Mouse (Mus musculus) midbrain, embryonic 14.5 days (tissue): ENCODE data around the gene Sec22c. TPM values are rescaled to one million over a fixed set of nuclear protein-coding genes. Genes with fewer than 3 reads are reported as not detected.

Experiments
- ATAC-seq: fragments of 200-750 bp; cut with Nextera tagmentation; 2 replicates; pipeline ENCODE4 v1.8.0; 2017; ENCODE audit warnings: moderate number of reproducible peaks, moderate library complexity; ENCODE audit not compliant: low FRiP score, low TSS enrichment
- DNase-seq: peaks from one replicate; pipeline ENCODE4 v3.0.0-alpha.2; 2015
- H3K27ac ChIP-seq: fragments of 300-500 bp; sonication (generic); replicated peaks from 2 replicates; pipeline ENCODE4 v1.5.1; 2014; ENCODE audit warnings: mild to moderate bottlenecking, low read depth, low read length, moderate library complexity
- H3K27me3 ChIP-seq: fragments of 300-500 bp; sonication (generic); 2 replicates; pipeline ENCODE4 v1.6.1; 2014; ENCODE audit warnings: low read length, control low read depth, mixed read lengths; ENCODE audit not compliant: control insufficient read depth, insufficient read depth
- H3K36me3 ChIP-seq: fragments of 300-500 bp; sonication (generic); 2 replicates; pipeline ENCODE4 v1.6.1; 2014; ENCODE audit warnings: low read length, control low read depth; ENCODE audit not compliant: control insufficient read depth, insufficient read depth
- H3K4me1 ChIP-seq: fragments of 300-500 bp; sonication (generic); 2 replicates; pipeline ENCODE4 v1.6.1; 2014; ENCODE audit warnings: mild to moderate bottlenecking, antibody characterized with exemption, low read length, control low read depth; ENCODE audit not compliant: control insufficient read depth, insufficient read depth
- H3K4me2 ChIP-seq: fragments of 300-500 bp; sonication (generic); 2 replicates; pipeline ENCODE4 v1.6.1; 2014; ENCODE audit warnings: mild to moderate bottlenecking, low read length, moderate library complexity
- H3K4me3 ChIP-seq: fragments of 300-500 bp; sonication (generic); replicated peaks from 2 replicates; pipeline ENCODE4 v1.5.1; 2014; ENCODE audit warnings: low read depth, low read length
- H3K9ac ChIP-seq: fragments of 300-500 bp; sonication (generic); replicated peaks from 2 replicates; pipeline ENCODE4 v1.6.1; 2014; ENCODE audit warnings: mild to moderate bottlenecking, low read length, moderate library complexity
- H3K9me3 ChIP-seq: fragments of 300-500 bp; sonication (generic); 2 replicates; pipeline ENCODE4 v1.6.1; 2016; ENCODE audit warnings: low read length, control low read depth, mixed read lengths; ENCODE audit not compliant: control insufficient read depth
- WGBS: fragments of 180-500 bp; shearing (Covaris S2); extraction: QIAGEN DNeasy Blood & Tissue Kit; methylation state at CpG from one replicate; pipeline ENCODE4 v1.1.7; 2014; 5-methylcytosine and 5-hydroxymethylcytosine counted together
- polyA plus RNA-seq: library from polyadenylated mRNA; unstranded; fragments of >200 nt; fragmentation: Nextera tagmentation; extraction: Ambion mirVana; gene quantifications from 2 replicates; pipeline ENCODE4 v1.2.1, GENCODE M21; 2014

The Sec22c gene
- polyA plus RNA-seq, 1 experiment from 2014 or later: 27.7 TPM

DNA sequence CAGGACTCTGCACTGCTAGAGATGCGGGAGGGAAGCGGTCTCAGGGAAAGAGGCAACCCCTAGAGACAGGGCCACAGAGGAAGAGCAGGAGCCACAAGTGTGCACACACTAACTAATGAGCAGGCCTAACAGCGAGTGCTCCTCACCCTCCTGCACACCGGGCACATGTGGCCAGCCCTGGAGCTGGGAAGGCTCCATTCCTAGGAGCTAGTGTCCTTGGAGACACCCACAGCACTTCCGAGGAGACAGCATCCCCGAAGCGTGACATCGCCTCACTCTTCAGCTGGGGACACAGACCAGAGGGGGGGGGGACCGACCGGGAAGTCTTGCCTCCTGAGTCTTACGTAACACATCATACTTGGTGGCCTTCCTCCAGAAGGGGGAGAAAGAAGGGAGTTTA lies 37.5 kb downstream of the Sec22c start:
- 60% methylated on average over 11 of the region's 11 CpGs for WGBS
- H3K4me1 ChIP-seq: 0 out of 2 replicates have a peak, but pooled peaks cover 5% of the 10 kb centered on the region
- H3K9me3 ChIP-seq: no peaks in the 10 kb centered on the region
- H3K4me3 ChIP-seq: no peak overlapping the region
- H3K4me2 ChIP-seq: no peak overlapping the region
- no peak overlapping the region for H3K27ac ChIP-seq
- H3K9ac ChIP-seq: no peak overlapping the region
- no peak for ATAC-seq
- H3K36me3 ChIP-seq: no peaks in the 10 kb centered on the region
- no peak for DNase-seq
- 0 out of 2 replicates have a peak, but pooled peaks cover 6% of the 10 kb centered on the region for H3K27me3 ChIP-seq

DNA sequence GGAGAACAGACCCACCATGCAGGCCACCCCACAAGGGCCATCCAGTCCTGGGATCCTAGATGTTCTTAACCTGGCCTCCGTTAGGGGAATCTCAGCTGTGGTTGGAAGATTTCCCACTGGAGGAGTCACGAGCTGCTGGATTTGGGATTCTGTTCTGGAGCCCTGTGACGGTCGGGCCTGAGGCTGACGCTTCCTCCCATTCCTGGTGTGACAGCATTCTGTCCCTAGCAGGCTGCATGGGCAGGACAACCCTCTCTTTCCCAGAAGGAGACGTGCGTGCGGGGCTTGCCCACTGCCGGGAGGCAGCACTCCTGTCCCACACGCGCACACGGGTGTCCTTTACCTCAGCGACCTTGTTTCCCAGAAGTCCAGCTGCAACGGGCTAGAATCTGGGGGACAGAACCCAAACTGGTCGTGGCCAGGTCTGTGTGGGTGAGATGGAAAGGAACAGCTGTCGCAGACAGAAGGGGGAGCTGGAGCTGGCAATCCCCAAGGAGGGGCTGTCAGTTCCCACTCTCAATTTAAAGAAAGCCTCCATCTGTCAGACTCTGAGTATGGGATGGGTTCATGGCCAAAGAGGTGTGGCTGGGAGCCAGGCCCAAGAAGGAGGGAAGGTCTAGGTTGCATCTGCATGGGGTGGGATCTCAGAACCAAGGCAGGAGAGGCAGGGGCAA lies 38.2 kb downstream of the Sec22c start:
- H3K9ac ChIP-seq: no peak overlapping the region
- 0 out of 2 replicates have a peak, but pooled peaks cover 5% of the 10 kb centered on the region for H3K4me1 ChIP-seq
- DNase-seq (no peak), ATAC-seq (no peak)
- H3K27me3 ChIP-seq: 0 out of 2 replicates have a peak, but pooled peaks cover 6% of the 10 kb centered on the region
- 62% methylated on average over 16 of the region's 16 CpGs for WGBS
- no peak overlapping the region for H3K4me3 ChIP-seq
- no peak overlapping the region for H3K4me2 ChIP-seq
- no peak overlapping the region for H3K27ac ChIP-seq
- no peaks in the 10 kb centered on the region for H3K36me3 ChIP-seq
- no peaks in the 10 kb centered on the region for H3K9me3 ChIP-seq

DNA sequence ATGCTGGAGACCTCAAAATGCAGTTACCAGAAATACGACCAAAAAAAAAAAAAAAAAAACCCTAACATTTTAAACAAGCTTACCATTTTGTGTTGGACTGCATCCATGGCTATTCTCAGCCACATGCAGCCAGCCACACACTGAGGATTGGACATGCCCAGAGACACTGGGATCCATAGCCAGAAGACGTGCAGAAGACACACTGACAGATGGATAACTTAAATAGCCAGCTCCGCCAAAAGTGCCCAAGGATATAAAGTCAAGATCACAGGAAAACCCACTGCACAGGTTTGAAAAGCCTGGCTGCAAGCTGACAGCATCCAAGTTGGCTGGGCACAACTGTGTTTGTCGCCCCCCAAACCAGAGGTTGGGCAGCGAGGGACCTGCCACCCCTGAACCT lies 41.2 kb downstream of the Sec22c start:
- Histone ChIP-seq H3K9ac (no peak overlapping the region), H3K4me3 (no peak overlapping the region), H3K36me3 (no peaks in the 10 kb centered on the region), H3K27ac (no peak overlapping the region), H3K9me3 (no peaks in the 10 kb centered on the region), H3K27me3 (0 out of 2 replicates have a peak, but pooled peaks cover 6% of the 10 kb centered on the region), H3K4me2 (no peak overlapping the region), H3K4me1 (no peaks in the 10 kb centered on the region)
- DNase-seq (no peak), ATAC-seq (no peak)
- WGBS: 86% methylated on average over 5 of the region's 5 CpGs

GRCm38 (mm10) chr9:121663467-121663866 lies 41.8 kb downstream of the Sec22c start:
- 85% methylated on average over 6 of the region's 6 CpGs for WGBS
- Histone ChIP-seq H3K27ac (no peak overlapping the region), H3K9ac (no peak overlapping the region), H3K9me3 (no peaks in the 10 kb centered on the region), H3K4me2 (no peak overlapping the region), H3K4me1 (no peaks in the 10 kb centered on the region), H3K4me3 (no peak overlapping the region), H3K27me3 (0 out of 2 replicates have a peak, but pooled peaks cover 3% of the 10 kb centered on the region), H3K36me3 (no peaks in the 10 kb centered on the region)
- no peak for ATAC-seq
- DNase-seq: no peak

DNA sequence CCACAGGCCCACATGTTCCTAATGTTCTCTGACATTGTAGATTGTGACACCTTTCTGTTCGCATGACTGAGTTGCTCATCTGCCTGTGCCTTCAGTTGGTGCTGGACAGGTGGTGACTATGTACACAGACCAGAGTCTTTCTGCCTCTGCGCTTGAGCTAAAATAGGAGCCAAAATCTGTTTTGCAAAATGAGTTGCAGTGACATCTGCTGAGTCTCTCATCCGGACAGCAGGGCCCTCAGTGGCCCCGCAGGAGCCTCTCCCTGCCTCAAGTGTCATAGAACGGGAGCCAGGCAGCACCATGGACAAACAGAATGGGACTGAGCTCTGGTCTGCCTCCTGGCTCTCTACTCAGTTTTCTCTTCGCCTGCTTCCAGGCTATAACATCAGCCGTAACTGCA lies 45.5 kb downstream of the Sec22c start:
- ATAC-seq (no peak), DNase-seq (no peak)
- no peaks in the 10 kb centered on the region for H3K9me3 ChIP-seq
- H3K4me1 ChIP-seq: no peaks in the 10 kb centered on the region
- H3K4me3 ChIP-seq: no peak overlapping the region
- no peaks in the 10 kb centered on the region for H3K27me3 ChIP-seq
- H3K27ac ChIP-seq: no peak overlapping the region
- no peak overlapping the region for H3K9ac ChIP-seq
- no peak overlapping the region for H3K4me2 ChIP-seq
- H3K36me3 ChIP-seq: no peaks in the 10 kb centered on the region
- WGBS: 84% methylated on average over 7 of the region's 7 CpGs

DNA sequence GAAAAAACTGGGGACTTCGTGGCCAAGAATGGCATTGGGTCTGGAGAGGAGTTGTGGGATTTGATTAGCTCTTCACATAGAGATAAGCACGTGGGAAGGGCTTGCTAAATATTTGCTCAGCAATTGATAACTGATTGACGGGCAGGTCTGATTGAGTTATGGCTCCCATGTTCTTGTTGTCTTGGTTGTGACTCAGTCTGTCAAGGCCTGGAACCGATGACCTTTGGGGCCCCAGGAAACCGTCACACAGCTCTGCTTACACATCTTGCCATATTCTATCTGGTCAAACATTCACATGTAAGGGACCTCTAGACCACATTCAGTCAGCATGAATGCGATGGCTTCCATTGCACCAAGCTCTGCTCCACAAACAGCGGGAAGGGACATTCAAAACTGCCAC lies 47.0 kb downstream of the Sec22c start:
- ATAC-seq (no peak), DNase-seq (no peak)
- Histone ChIP-seq H3K9ac (no peak overlapping the region), H3K27ac (no peak overlapping the region), H3K9me3 (no peaks in the 10 kb centered on the region), H3K4me1 (no peaks in the 10 kb centered on the region), H3K4me2 (no peak overlapping the region), H3K27me3 (no peaks in the 10 kb centered on the region), H3K36me3 (no peaks in the 10 kb centered on the region), H3K4me3 (no peak overlapping the region)
- WGBS: 87% methylated on average over 7 of the region's 7 CpGs

DNA sequence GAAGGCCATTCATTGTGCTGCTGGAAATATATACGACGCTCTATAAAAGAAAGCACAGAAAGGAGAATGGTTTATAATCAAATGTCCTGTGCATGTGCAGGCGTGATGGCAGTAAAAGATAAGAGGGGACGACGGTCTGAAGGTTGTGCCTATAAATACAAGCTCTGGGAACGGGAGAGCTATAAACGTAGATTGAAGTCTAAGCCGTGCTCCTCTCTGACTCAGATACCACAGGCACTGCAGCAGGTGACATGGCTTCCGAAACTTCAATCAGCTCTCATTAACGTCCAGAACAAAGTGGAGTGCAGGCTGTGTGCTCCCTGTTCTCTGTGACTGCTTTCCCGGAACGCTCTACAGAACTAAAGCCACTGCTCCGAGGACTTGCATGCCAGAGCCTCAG lies 48.1 kb downstream of the Sec22c start:
- no peak overlapping the region for H3K4me2 ChIP-seq
- H3K9ac ChIP-seq: no peak overlapping the region
- H3K27me3 ChIP-seq: no peaks in the 10 kb centered on the region
- no peaks in the 10 kb centered on the region for H3K9me3 ChIP-seq
- WGBS: 63% methylated on average over 13 of the region's 13 CpGs
- ATAC-seq (no peak), DNase-seq (no peak)
- H3K4me3 ChIP-seq: no peak overlapping the region
- H3K36me3 ChIP-seq: no peaks in the 10 kb centered on the region
- no peaks in the 10 kb centered on the region for H3K4me1 ChIP-seq
- no peak overlapping the region for H3K27ac ChIP-seq

- no peaks in the 10 kb centered on the region for H3K4me1 ChIP-seq
- no peak overlapping the region for H3K4me3 ChIP-seq
- no peaks in the 10 kb centered on the region for H3K36me3 ChIP-seq
- DNase-seq: no peak
- no peak overlapping the region for H3K4me2 ChIP-seq
- WGBS: 86% methylated on average over 5 of the region's 5 CpGs
- no peak overlapping the region for H3K9ac ChIP-seq
- H3K27ac ChIP-seq: no peak overlapping the region
- ATAC-seq: no peak
- no peaks in the 10 kb centered on the region for H3K9me3 ChIP-seq
- H3K27me3 ChIP-seq: no peaks in the 10 kb centered on the region
Measured at GRCm38 (mm10) chr9:121656322-121656721, 49.0 kb downstream of the Sec22c start.

- no peaks in the 10 kb centered on the region for H3K4me1 ChIP-seq
- H3K9ac ChIP-seq: no peak overlapping the region
- WGBS: 86% methylated on average over 10 of the region's 10 CpGs
- no peaks in the 10 kb centered on the region for H3K36me3 ChIP-seq
- H3K4me2 ChIP-seq: no peak overlapping the region
- H3K27me3 ChIP-seq: no peaks in the 10 kb centered on the region
- ATAC-seq: no peak
- H3K4me3 ChIP-seq: no peak overlapping the region
- DNase-seq: no peak
- no peaks in the 10 kb centered on the region for H3K9me3 ChIP-seq
- H3K27ac ChIP-seq: no peak overlapping the region
Measured at GRCm38 (mm10) chr9:121653668-121654067, 51.6 kb downstream of the Sec22c start.
